Mouse (Mus musculus) CH12.LX (cell line): ENCODE results near the gene Dleu7. TPM values are rescaled to one million over a fixed set of nuclear protein-coding genes. Genes with fewer than 3 reads are reported as not detected.

Experiments used
- DNase-seq: peaks from one replicate; pipeline ENCODE4 v3.0.0-alpha.2; 2013; ENCODE audit errors: extremely low read depth
- H3K27ac ChIP-seq: 2 replicates; pipeline ENCODE4 v1.5.1; 2012; ENCODE audit warnings: low read depth, mild to moderate bottlenecking, control low read depth, moderate library complexity; ENCODE audit not compliant: insufficient read depth
- H3K27me3 ChIP-seq: replicated peaks from 2 replicates; pipeline ENCODE3; 2012; ENCODE audit warnings: inconsistent platforms
- H3K36me3 ChIP-seq, 2 experiments: replicated peaks in 1 of 2; 2 replicates each; pipeline versions ENCODE3 to v1.6.1; 2012; ENCODE audit warnings: inconsistent platforms in 1 of 2, low read length in 1 of 2, mild to moderate bottlenecking in 1 of 2, mixed read lengths in 1 of 2, moderate library complexity in 1 of 2; ENCODE audit not compliant: control insufficient read depth in 1 of 2, insufficient read depth in 1 of 2
- H3K4me1 ChIP-seq, 2 experiments: 2 replicates each; pipeline ENCODE4 v1.6.1; 2012; ENCODE audit warnings: inconsistent platforms in 1 of 2, moderate library complexity in 1 of 2; ENCODE audit not compliant: insufficient read depth in 2 of 2, control insufficient read depth in 1 of 2
- H3K4me2 ChIP-seq: 2 replicates; pipeline ENCODE4 v1.6.1; 2012; ENCODE audit warnings: low read depth, mild to moderate bottlenecking, control low read depth; ENCODE audit not compliant: poor library complexity, insufficient read depth, severe bottlenecking
- H3K4me3 ChIP-seq, 3 experiments: fragments of 150-350 bp in 1 of 3; sonication (generic) in 1 of 3; replicated peaks in 1 of 3; 2 replicates each; pipeline versions ENCODE3 to v1.5.1; 2011 to 2012; ENCODE audit warnings: low read depth in 2 of 3, low read length in 2 of 3, mild to moderate bottlenecking in 2 of 3, moderate library complexity in 2 of 3, control low read depth in 1 of 3, improper control_type of control experiment in 1 of 3, inconsistent platforms in 1 of 3, mixed read lengths in 1 of 3; ENCODE audit not compliant: poor library complexity in 1 of 3
- H3K79me2 ChIP-seq: replicated peaks from 2 replicates; pipeline ENCODE4 v1.6.1; 2012; ENCODE audit warnings: mild to moderate bottlenecking, moderate library complexity; ENCODE audit not compliant: control insufficient read depth, poor library complexity, insufficient read depth, severe bottlenecking; ENCODE audit errors: extremely low read depth
- H3K9ac ChIP-seq: 2 replicates; pipeline ENCODE4 v1.6.1; 2012; ENCODE audit warnings: low read depth, mild to moderate bottlenecking, control low read depth, moderate library complexity; ENCODE audit not compliant: insufficient read depth
- H3K9me3 ChIP-seq: replicated peaks from 2 replicates; pipeline ENCODE3; 2012; ENCODE audit warnings: low read length, inconsistent platforms, mixed read lengths
- CTCF ChIP-seq, 2 experiments: IDR thresholded peaks in 1 of 2; conservative IDR thresholded peaks in 1 of 2; 2 replicates each; pipeline ENCODE4 v1.5.1; 2011 to 2012; ENCODE audit warnings: low read depth in 2 of 2, low read length in 2 of 2, improper control_type of control experiment in 1 of 2, inconsistent platforms in 1 of 2, mild to moderate bottlenecking in 1 of 2, moderate library complexity in 1 of 2
- E2F4 ChIP-seq: IDR thresholded peaks from 2 replicates; pipeline ENCODE4 v1.6.1; 2011; ENCODE audit warnings: low read depth, low read length, improper control_type of control experiment; ENCODE audit not compliant: insufficient replicate concordance
- ELF1 ChIP-seq: IDR thresholded peaks from 2 replicates; pipeline ENCODE4 v1.6.1; 2014; ENCODE audit warnings: low read depth, mild to moderate bottlenecking, inconsistent platforms, low read length, improper control_type of control experiment
- ETS1 ChIP-seq: conservative IDR thresholded peaks from 2 replicates; pipeline ENCODE4 v1.6.1; 2012; ENCODE audit warnings: low read depth, mild to moderate bottlenecking, inconsistent platforms, low read length, improper control_type of control experiment, moderate library complexity
- GABPA ChIP-seq: IDR thresholded peaks from 2 replicates; pipeline ENCODE4 v1.6.1; 2012; ENCODE audit warnings: low read depth, low read length, improper control_type of control experiment, inconsistent platforms; ENCODE audit not compliant: insufficient replicate concordance
- IRF4 ChIP-seq: IDR thresholded peaks from 2 replicates; pipeline ENCODE4 v1.6.1; 2014; ENCODE audit warnings: low read depth, mild to moderate bottlenecking, inconsistent platforms, low read length, improper control_type of control experiment
- KAT2A ChIP-seq: IDR thresholded peaks from 2 replicates; pipeline ENCODE4 v1.6.1; 2012; ENCODE audit warnings: low read length, improper control_type of control experiment, inconsistent platforms; ENCODE audit not compliant: insufficient replicate concordance
- MAX ChIP-seq: IDR thresholded peaks from 2 replicates; pipeline ENCODE4 v1.6.1; 2011; ENCODE audit warnings: low read length, improper control_type of control experiment
- MAZ ChIP-seq: IDR thresholded peaks from 2 replicates; pipeline ENCODE4 v1.6.1; 2012; ENCODE audit warnings: low read depth, mild to moderate bottlenecking, inconsistent platforms, low read length, improper control_type of control experiment, moderate library complexity
- MYC ChIP-seq: IDR thresholded peaks from 2 replicates; pipeline ENCODE4 v1.6.1; 2011; ENCODE audit warnings: low read depth, mild to moderate bottlenecking, improper control_type of control experiment, low read length
- NELFE ChIP-seq: IDR thresholded peaks from 2 replicates; pipeline ENCODE4 v1.6.1; 2011; ENCODE audit warnings: low read depth, low read length, improper control_type of control experiment
- NRF1 ChIP-seq: IDR thresholded peaks from 2 replicates; pipeline ENCODE4 v1.6.1; 2014; ENCODE audit warnings: low read depth, mild to moderate bottlenecking, inconsistent platforms, low read length, improper control_type of control experiment, moderate library complexity
- PAX5 ChIP-seq: IDR thresholded peaks from 2 replicates; pipeline ENCODE4 v1.6.1; 2012; ENCODE audit warnings: low read length, inconsistent platforms, mixed read lengths
- RAD21 ChIP-seq: IDR thresholded peaks from 2 replicates; pipeline ENCODE4 v1.6.1; 2011; ENCODE audit warnings: low read depth, mild to moderate bottlenecking, low read length, improper control_type of control experiment, moderate library complexity
- RCOR1 ChIP-seq: conservative IDR thresholded peaks from 2 replicates; pipeline ENCODE4 v1.6.1; 2012; ENCODE audit warnings: low read depth, mild to moderate bottlenecking, inconsistent platforms, low read length, improper control_type of control experiment
- SIN3A ChIP-seq: IDR thresholded peaks from 2 replicates; pipeline ENCODE4 v1.6.1; 2012; ENCODE audit warnings: low read length, improper control_type of control experiment, inconsistent platforms
- SMC3 ChIP-seq: IDR thresholded peaks from 2 replicates; pipeline ENCODE4 v1.6.1; 2011; ENCODE audit warnings: low read depth, low read length, improper control_type of control experiment
- UBTF ChIP-seq: IDR thresholded peaks from 2 replicates; pipeline ENCODE4 v1.6.1; 2012; ENCODE audit warnings: low read depth, mild to moderate bottlenecking, inconsistent platforms, low read length, improper control_type of control experiment, moderate library complexity
- USF1 ChIP-seq: IDR thresholded peaks from 2 replicates; pipeline ENCODE4 v1.6.1; 2014; ENCODE audit warnings: low read depth, mild to moderate bottlenecking, inconsistent platforms, low read length, improper control_type of control experiment
- USF2 ChIP-seq: conservative IDR thresholded peaks from 2 replicates; pipeline ENCODE4 v1.6.1; 2011; ENCODE audit warnings: low read depth, low read length, improper control_type of control experiment
- ZC3H11A ChIP-seq: IDR thresholded peaks from 2 replicates; pipeline ENCODE4 v1.6.1; 2012; ENCODE audit warnings: low read depth, mild to moderate bottlenecking, inconsistent platforms, low read length, improper control_type of control experiment
- dilution Hi-C: fragments of 300-500 bp; cut with MboI; formaldehyde crosslinking; loops from 2 replicates; pipeline ENCODE4 v1.14.3; 2020; ENCODE audit warnings: low sequenced_read_pairs; ENCODE audit not compliant: extremely low pct_unique_long_range_greater_than_20kb, extremely low pct_ligation_motif_present
- in situ Hi-C: fragments of 300-500 bp; cut with MboI; formaldehyde crosslinking; loops from 3 replicates; pipeline ENCODE4 v1.14.3; 2019; ENCODE audit warnings: low sequenced_read_pairs, low pct_ligation_motif_present, low pct_unique_long_range_greater_than_20kb, mixed read lengths
- polyA plus RNA-seq: library from polyadenylated mRNA; unstranded; fragments of >175 nt; gene quantifications from 2 replicates; pipeline ENCODE4 v1.2.1, GENCODE M21; 2012; ENCODE audit warnings: low read depth; ENCODE audit not compliant: insufficient read length
- total RNA-seq, 2 experiments: library from RNA; depleted of rRNA; stranded (reverse); fragments of 300-350 nt in 1 of 2; fragments of >200 nt in 1 of 2; gene quantifications; 2 replicates each; pipeline ENCODE4 v1.2.3; 2012 to 2014

Gene Dleu7
- total and polyA plus RNA-seq, 3 experiments, result not detected

DNA sequence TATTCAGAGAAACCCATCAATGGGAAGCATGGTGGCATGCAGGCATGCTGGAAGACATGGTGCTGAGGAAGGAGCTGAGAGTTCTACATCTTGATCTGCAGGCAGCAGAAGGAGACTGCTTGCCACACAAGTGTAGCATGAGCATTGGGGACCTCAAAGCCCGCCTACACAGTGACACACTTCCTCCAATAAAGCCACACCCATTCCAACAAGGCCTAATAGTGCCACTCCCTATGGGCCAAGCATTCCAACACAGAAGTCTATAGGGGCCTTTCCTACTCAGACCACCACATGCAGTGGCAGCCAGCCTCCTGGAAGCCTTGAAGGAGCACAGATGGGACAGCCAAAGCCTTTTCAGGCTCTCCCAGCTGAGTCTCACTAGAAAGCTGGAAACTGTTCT, 46.3 kb upstream of the Dleu7 start:
- Histone ChIP-seq H3K27me3 (no peaks in the 10 kb centered on the region), H3K79me2 (no peaks in the 10 kb centered on the region), H3K4me2 (no peak overlapping the region), H3K27ac (no peak overlapping the region), H3K4me1 (peaks cover 0 to 18% of the 10 kb centered on the region in 2 experiments; a peak in 2 of 4 replicates), H3K4me3 (no peak overlapping the region), H3K9me3 (no peaks in the 10 kb centered on the region), H3K9ac (no peak overlapping the region), H3K36me3 (peaks cover 0 to 39% of the 10 kb centered on the region in 2 experiments)
- no peak for DNase-seq
- no peak for TF ChIP-seq NELFE
- TF ChIP-seq RCOR1, result no peak
- TF ChIP-seq USF2, result no peak
- TF ChIP-seq MAX, result no peak
- no peak for TF ChIP-seq USF1
- in situ Hi-C loops, result no loop called here
- dilution Hi-C loops, result no loop called here

DNA sequence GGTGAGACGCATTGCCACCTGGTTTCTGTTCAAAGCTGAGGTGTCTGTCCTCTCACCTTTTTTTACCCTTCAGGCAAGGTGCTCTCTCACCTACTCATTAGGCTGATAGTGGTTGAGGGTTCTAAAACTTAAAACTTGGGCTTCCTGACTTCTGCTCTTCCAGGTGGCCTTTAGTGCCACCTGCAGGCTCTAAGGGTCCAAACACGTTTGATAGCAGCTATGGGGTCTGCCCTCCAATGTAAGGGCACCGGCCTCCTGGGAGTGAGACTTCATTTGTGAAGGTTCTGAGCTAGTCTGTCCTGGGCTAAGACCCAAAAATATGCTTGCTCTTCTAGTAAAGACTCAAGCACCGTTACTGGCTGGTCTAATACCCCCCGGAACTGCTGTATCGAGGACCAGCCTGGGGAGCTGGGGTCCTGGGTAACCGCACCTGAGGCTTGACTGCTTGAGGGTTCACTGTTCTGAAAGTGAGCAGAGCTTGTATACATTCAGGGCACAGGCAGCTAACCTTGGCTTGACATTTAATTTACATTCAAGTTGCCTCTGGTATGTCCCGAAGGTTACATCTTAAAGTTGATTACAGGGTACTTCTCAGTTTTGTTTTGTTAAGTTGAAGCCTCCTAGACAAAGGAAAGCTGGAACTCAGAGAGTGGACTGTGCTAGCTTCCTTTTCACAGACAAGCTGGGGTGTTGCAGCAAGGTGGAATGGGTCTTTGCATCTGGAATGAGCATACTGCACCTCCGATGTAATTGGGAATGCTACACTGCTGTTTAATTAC, 41.3 kb upstream of the Dleu7 start:
- no peak for DNase-seq
- Histone ChIP-seq H3K9ac (no peak overlapping the region), H3K4me3 (no peak overlapping the region), H3K9me3 (no peaks in the 10 kb centered on the region), H3K4me1 (peaks cover 4 to 39% of the 10 kb centered on the region in 2 experiments; a peak in 3 of 4 replicates), H3K4me2 (no peak overlapping the region), H3K79me2 (no peaks in the 10 kb centered on the region; the same call in 1 of the 2 replicates), H3K27ac (no peak overlapping the region), H3K36me3 (peaks cover 0 to 33% of the 10 kb centered on the region in 2 experiments), H3K27me3 (no peaks in the 10 kb centered on the region)
- TF ChIP-seq RAD21 (peak; percentile 66), ELF1 (peak; percentile 35; the same call in 1 of the 2 replicates), USF2 (no peak), SMC3 (peak; percentile 56), CTCF (conservative IDR thresholded peaks at IDR 0.05 in 1 of 2, IDR thresholded peaks at IDR 0.05 in 1 of 2; ENCODE audit: low read depth in 2 of 2, low read length in 2 of 2) (peak in 1 of 2 experiments; percentile 74; a peak in 2 of 4 replicates), UBTF (no peak)
- in situ Hi-C loops (no loop called here), dilution Hi-C loops (no loop called here)

DNA sequence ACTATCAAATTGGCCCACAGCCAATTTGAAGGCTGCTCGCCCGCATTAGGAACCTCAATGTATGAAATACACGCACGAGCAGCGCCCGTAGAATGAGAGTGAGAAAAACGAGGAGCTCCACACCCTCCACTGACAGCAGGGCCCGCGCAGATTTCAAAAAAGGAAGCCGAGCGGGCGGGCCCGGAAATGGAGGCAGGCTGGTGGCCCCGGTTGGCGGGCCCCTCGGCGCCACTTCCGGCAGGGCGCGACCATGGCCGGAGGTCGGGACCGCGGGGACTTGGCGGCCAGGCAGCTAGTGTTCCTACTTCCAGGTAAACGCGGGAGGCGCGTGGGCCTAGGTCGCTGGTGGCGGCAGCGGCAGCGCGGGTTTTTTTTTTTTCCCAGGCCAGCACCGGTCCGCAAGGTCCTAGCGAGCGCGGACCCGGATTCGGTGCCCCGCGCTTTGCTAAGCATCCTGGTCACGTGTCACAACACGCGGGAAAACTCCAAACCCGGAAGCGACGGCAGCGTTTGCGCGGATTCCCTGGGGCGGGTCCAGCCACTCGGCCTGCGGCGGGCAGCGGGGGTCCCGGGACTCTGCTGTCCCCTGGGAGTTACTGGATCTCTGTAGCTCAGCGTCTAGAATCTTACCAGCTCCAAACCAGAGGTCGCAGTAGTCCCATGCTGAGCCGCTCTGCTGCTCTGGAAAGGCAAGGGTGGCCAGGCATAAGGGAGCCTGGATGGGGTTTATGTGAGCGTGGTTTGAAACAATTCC, 39.2 kb upstream of the Dleu7 start:
- Histone ChIP-seq H3K9ac (peak overlapping the region; percentile 84), H3K9me3 (no peaks in the 10 kb centered on the region), H3K36me3 (peaks cover 0 to 20% of the 10 kb centered on the region in 2 experiments), H3K79me2 (no peaks in the 10 kb centered on the region; the same call in 1 of the 2 replicates), H3K27me3 (no peaks in the 10 kb centered on the region), H3K4me1 (peaks cover 4 to 43% of the 10 kb centered on the region in 2 experiments; a peak in 3 of 4 replicates), H3K4me3 (peak overlapping the region; percentile 64 to 72 (median 68)), H3K27ac (peak overlapping the region; percentile 16; the same call in 1 of the 2 replicates), H3K4me2 (peak overlapping the region; percentile 98)
- in situ Hi-C loops (no loop called here), dilution Hi-C loops (no loop called here)
- DNase-seq, result peak; percentile 86
- TF ChIP-seq ETS1, result 0 out of 2 replicates have a peak, but pooled peaks have one; percentile 25
- peak; percentile 47; the same call in 1 of the 2 replicates for TF ChIP-seq NRF1
- TF ChIP-seq ZC3H11A, result no peak
- peak; percentile 41; the same call in 1 of the 2 replicates for TF ChIP-seq IRF4
- TF ChIP-seq SIN3A, result peak; percentile 100
- no peak for TF ChIP-seq UBTF
- 0 out of 2 replicates have a peak, but pooled peaks have one; percentile 42 for TF ChIP-seq MAZ
- no peak for TF ChIP-seq PAX5
- peak; percentile 44 for TF ChIP-seq MYC
- peak; percentile 65; the same call in 1 of the 2 replicates for TF ChIP-seq KAT2A
- TF ChIP-seq CTCF (conservative IDR thresholded peaks at IDR 0.05 in 1 of 2, IDR thresholded peaks at IDR 0.05 in 1 of 2; ENCODE audit: low read depth in 2 of 2, low read length in 2 of 2), result no peak
- TF ChIP-seq E2F4, result peak; percentile 90
- no peak; the same call in 1 of the 2 replicates for TF ChIP-seq GABPA
- TF ChIP-seq USF2, result peak; percentile 84
- TF ChIP-seq NELFE, result peak; percentile 86
